Mouse (Mus musculus): ENCODE results near the gene Fam71f1.

Gene Fam71f1

GRCm38 (mm10) chr6:29318879-29319278 lies at the start of gene Fam71f1:
Gene Fam71f1 (plus strand): TSS chr6:29319140.
- DNase-seq: peak; percentile 69

- peak; percentile 34 for DNase-seq
These were observed 48.0 kb upstream of the Fam71f1 start for GRCm38 (mm10) chr6:29270961-29271360.

GRCm38 (mm10) chr6:29272312-29273072 lies 46.4 kb upstream of the Fam71f1 start, which contains the start of gene Hilpda:
Gene Hilpda (plus strand): TSS chr6:29272488.
- peak; percentile 94 for DNase-seq

GRCm38 (mm10) chr6:29276746-29277145 lies 42.2 kb upstream of the Fam71f1 start:
- DNase-seq: no peak

- DNase-seq: peak; percentile 59
These were observed 40.2 kb upstream of the Fam71f1 start for GRCm38 (mm10) chr6:29278513-29279267.

GRCm38 (mm10) chr6:29279293-29279692 lies 39.6 kb upstream of the Fam71f1 start, which contains the start of gene Fam71f2:
Gene Fam71f2 (plus strand): TSS chr6:29279593.
- DNase-seq: no peak

- no peak for DNase-seq
These were observed 38.3 kb upstream of the Fam71f1 start for GRCm38 (mm10) chr6:29280671-29281070.

GRCm38 (mm10) chr6:29286870-29287269 lies 32.1 kb upstream of the Fam71f1 start:
- DNase-seq: no peak

- no peak for DNase-seq
These were observed 31.5 kb upstream of the Fam71f1 start for GRCm38 (mm10) chr6:29287481-29287880.

- peak; percentile 64 for DNase-seq
These were observed 31.0 kb upstream of the Fam71f1 start for GRCm38 (mm10) chr6:29287944-29288343.

GRCm38 (mm10) chr6:29288651-29289050 lies 30.3 kb upstream of the Fam71f1 start:
- DNase-seq: no peak

GRCm38 (mm10) chr6:29299112-29299511 lies 19.8 kb upstream of the Fam71f1 start:
- no peak for DNase-seq

GRCm38 (mm10) chr6:29303251-29303650 lies 15.7 kb upstream of the Fam71f1 start:
- DNase-seq: no peak

- peak; percentile 6 for DNase-seq
These were observed 15.2 kb upstream of the Fam71f1 start for GRCm38 (mm10) chr6:29303726-29304125.

GRCm38 (mm10) chr6:29305462-29305861 lies 13.5 kb upstream of the Fam71f1 start:
- no peak for DNase-seq

- DNase-seq: no peak
These were observed 9.9 kb upstream of the Fam71f1 start for GRCm38 (mm10) chr6:29308846-29309605.

- no peak for DNase-seq
These were observed 5.2 kb upstream of the Fam71f1 start for GRCm38 (mm10) chr6:29313690-29314202.

- no peak for DNase-seq
These were observed 1.7 kb upstream of the Fam71f1 start for GRCm38 (mm10) chr6:29317286-29317685.

- DNase-seq: peak; percentile 1
These were observed 999 bp upstream of the Fam71f1 start for GRCm38 (mm10) chr6:29317941-29318340.

- no peak for DNase-seq
These were observed 2.6 kb downstream of the Fam71f1 start for GRCm38 (mm10) chr6:29321586-29321985.

- no peak for DNase-seq
These were observed 3.2 kb downstream of the Fam71f1 start for GRCm38 (mm10) chr6:29322147-29322546.

- DNase-seq: no peak
These were observed 3.8 kb downstream of the Fam71f1 start for GRCm38 (mm10) chr6:29322735-29323134.

GRCm38 (mm10) chr6:29326961-29327360 lies 8.0 kb downstream of the Fam71f1 start:
- DNase-seq: no peak

Measured in kidney, postnatal 14 days (tissue).